Mouse (Mus musculus): Measurements from ENCODE around the gene Gadd45gip1. TPM values are rescaled to one million over a fixed set of nuclear protein-coding genes. Genes with fewer than 3 reads are reported as not detected.
"Not testable (repeated sequence)": the region's sequence is repeated elsewhere in the genome, so short reads cannot be mapped to it uniquely, and the experiment has no call there.

Gadd45gip1 gene
- polyA plus RNA-seq, 1 experiment from 2014 or later: 36.3 TPM

DNA sequence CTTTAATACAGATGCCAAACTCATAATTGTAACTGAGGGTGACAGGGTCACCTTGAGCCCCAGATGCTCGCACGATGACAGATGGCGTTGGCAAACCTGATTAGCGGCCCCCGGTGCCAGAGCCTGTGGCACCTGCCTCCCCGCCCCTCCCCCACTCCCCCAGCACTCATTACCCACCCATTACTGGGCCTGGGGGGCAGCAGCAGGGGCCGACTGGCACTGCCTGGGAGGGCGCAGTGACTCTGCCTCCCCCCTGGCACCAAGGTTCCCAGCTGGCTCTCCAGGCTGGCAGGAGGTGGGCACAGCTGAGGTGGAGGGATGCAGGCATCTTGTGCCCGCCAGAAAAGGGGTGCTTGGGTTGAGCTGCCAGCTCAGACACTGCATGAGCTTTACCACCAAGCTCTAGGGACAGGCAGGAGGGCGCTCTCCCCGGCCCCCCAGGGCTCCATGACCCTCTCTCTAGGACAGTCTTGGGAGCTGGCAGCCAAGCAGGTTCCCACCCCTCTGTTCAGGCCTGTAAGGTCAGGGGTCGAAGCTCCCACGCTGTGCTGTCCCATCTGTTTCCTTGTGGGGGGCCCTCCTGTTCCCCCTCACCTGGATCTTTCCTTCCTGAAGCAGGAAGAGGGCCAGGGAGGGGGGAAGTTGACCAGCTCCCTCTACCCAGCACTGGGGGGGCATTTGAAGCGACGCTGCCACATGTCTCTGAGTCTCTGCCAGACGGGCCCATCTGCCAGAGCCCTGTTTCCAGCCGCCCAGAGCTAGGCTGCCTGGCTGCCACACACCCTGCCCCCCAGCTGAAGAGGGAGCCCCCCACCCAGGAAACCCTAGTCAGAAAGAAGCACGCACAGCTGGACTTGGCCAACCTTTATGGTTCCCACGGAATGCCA, 16.5 kb upstream of the Gadd45gip1 start:
- H3K4me2 ChIP-seq (replicated peaks): peak overlapping the region; percentile 4
- no peak overlapping the region for H3K4me3 ChIP-seq
- no peaks in the 10 kb centered on the region for H3K27me3 ChIP-seq
- H3K4me1 ChIP-seq: peaks cover 41% of the 10 kb centered on the region
- 29% methylated on average over 19 of the region's 19 CpGs for WGBS
- no peak overlapping the region; the same call in 1 of the 2 replicates for H3K9ac ChIP-seq (replicated peaks)
- H3K27ac ChIP-seq (replicated peaks): peak overlapping the region; percentile 97
- ATAC-seq (replicated peaks): peak; percentile 44
- H3K9me3 ChIP-seq: no peaks in the 10 kb centered on the region
- no peaks in the 10 kb centered on the region for H3K36me3 ChIP-seq

- no peaks in the 10 kb centered on the region for H3K36me3 ChIP-seq
- ATAC-seq (replicated peaks): peak; percentile 41
- H3K4me2 ChIP-seq (replicated peaks): peak overlapping the region; percentile 4; the same call in 1 of the 2 replicates
- 11% methylated on average over 9 of the region's 9 CpGs for WGBS
- H3K4me3 ChIP-seq: no peak overlapping the region
- no peaks in the 10 kb centered on the region for H3K27me3 ChIP-seq
- H3K9ac ChIP-seq (replicated peaks): no peak overlapping the region
- peak overlapping the region; percentile 97 for H3K27ac ChIP-seq (replicated peaks)
- no peaks in the 10 kb centered on the region for H3K9me3 ChIP-seq
- H3K4me1 ChIP-seq: peaks cover 36% of the 10 kb centered on the region
Observed at GRCm38 (mm10) chr8:84815547-84815946, 15.8 kb upstream of the Gadd45gip1 start.

GRCm38 (mm10) chr8:84816117-84816516, 15.2 kb upstream of the Gadd45gip1 start:
- Histone ChIP-seq H3K36me3 (no peaks in the 10 kb centered on the region), H3K9me3 (no peaks in the 10 kb centered on the region), H3K9ac (replicated peaks) (no peak overlapping the region), H3K4me1 (peaks cover 32% of the 10 kb centered on the region), H3K4me3 (no peak overlapping the region), H3K4me2 (replicated peaks) (no peak overlapping the region), H3K27me3 (no peaks in the 10 kb centered on the region), H3K27ac (replicated peaks) (peak overlapping the region; percentile 97; the same call in 1 of the 2 replicates)
- 78% methylated on average over 17 of the region's 17 CpGs for WGBS
- no peak for ATAC-seq (replicated peaks)

GRCm38 (mm10) chr8:84822723-84823122, 8.6 kb upstream of the Gadd45gip1 start, which contains the start of gene Dand5:
TSS of gene Dand5 (minus strand) at chr8:84822823.
- H3K27ac ChIP-seq (replicated peaks): no peak within 1 kb of the TSS
- no peaks in the 10 kb centered on the region for H3K9me3 ChIP-seq
- H3K27me3 ChIP-seq: no peaks in the 10 kb centered on the region
- H3K36me3 ChIP-seq: no peaks in the 10 kb centered on the region
- H3K4me1 ChIP-seq: peaks cover 8% of the 10 kb centered on the region
- peak within 1 kb of the TSS; percentile 57 for H3K4me2 ChIP-seq (replicated peaks)
- H3K9ac ChIP-seq (replicated peaks): peak within 1 kb of the TSS; percentile 31; the same call in 1 of the 2 replicates
- WGBS: 37% methylated on average over 3 of the region's 3 CpGs
- ATAC-seq (replicated peaks): no peak
- peak within 1 kb of the TSS; percentile 32 for H3K4me3 ChIP-seq

DNA sequence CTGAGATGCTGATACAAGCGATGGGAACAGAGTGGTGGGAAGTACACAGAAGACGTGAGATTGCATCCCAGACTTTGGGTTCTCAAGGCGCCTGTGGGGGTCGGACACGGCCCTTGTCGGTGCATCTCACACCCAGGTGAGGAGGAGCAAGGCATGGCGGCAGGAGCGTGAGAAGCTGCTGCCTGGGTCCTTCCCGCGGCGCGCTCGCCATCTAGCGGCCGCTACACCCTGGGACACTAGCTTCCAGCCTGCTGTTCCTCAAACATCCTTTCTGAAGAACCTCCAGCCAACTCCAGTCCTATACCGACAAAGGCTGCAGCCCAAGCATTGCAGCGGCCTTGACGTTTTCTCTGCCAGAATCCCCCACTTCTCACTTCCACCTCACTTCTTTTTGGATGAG, 7.7 kb upstream of the Gadd45gip1 start:
- peak; percentile 86 for ATAC-seq (replicated peaks)
- Histone ChIP-seq H3K4me3 (peak overlapping the region; percentile 32), H3K4me1 (peaks cover 8% of the 10 kb centered on the region), H3K27ac (replicated peaks) (no peak overlapping the region), H3K27me3 (no peaks in the 10 kb centered on the region), H3K9me3 (no peaks in the 10 kb centered on the region), H3K36me3 (no peaks in the 10 kb centered on the region), H3K4me2 (replicated peaks) (peak overlapping the region; percentile 57), H3K9ac (replicated peaks) (peak overlapping the region; percentile 31; the same call in 1 of the 2 replicates)
- WGBS: under 1% methylated on average over 18 of the region's 18 CpGs

GRCm38 (mm10) chr8:84825636-84826035, 5.7 kb upstream of the Gadd45gip1 start:
- Histone ChIP-seq H3K9ac (replicated peaks) (no peak overlapping the region), H3K4me3 (no peak overlapping the region), H3K9me3 (no peaks in the 10 kb centered on the region), H3K4me2 (replicated peaks) (no peak overlapping the region), H3K36me3 (no peaks in the 10 kb centered on the region), H3K27me3 (no peaks in the 10 kb centered on the region), H3K4me1 (peaks cover 8% of the 10 kb centered on the region), H3K27ac (replicated peaks) (no peak overlapping the region)
- 78% methylated on average over 4 of the region's 4 CpGs for WGBS
- ATAC-seq (replicated peaks): no peak

- not testable (repeated sequence) for H3K27ac ChIP-seq (replicated peaks); H3K36me3 ChIP-seq; H3K9me3 ChIP-seq; H3K4me2 ChIP-seq (replicated peaks); H3K4me3 ChIP-seq; H3K27me3 ChIP-seq; H3K9ac ChIP-seq (replicated peaks); H3K4me1 ChIP-seq; ATAC-seq (replicated peaks)
- WGBS: 80% methylated on average over 2 of the region's 2 CpGs
Observed at GRCm38 (mm10) chr8:84826518-84826917, 4.8 kb upstream of the Gadd45gip1 start.

DNA sequence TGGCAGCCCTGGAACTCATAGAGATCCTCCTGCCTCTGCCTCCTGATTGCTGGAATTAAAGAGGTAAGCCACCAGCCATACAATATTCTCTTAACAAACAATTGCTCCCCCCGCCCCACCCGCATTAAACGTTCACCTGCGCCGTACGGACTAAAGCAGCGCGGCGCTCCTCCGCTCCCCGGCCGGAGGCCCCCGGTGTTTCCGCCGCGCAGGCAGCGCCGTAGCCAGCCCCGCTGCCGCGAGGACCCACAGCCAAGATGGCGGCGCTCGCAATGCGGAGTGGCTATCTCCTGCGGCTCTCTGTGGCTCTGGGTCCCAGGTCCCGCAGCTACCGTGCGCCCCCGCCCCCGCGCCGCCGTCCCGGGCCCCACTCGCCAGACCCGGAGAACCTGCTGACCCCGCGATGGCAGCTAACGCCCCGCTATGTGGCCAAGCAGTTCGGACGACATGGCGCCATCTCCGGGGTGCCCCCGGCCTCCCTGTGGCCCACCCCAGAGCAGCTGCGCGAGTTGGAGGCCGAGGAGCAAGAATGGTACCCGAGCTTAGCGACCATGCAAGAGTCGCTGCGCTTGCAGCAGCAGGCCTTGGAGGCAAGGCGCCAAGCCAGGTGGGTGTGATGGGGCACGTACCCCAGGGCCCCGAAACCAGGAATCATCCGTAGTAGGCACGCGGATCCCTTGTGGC, 854 bp downstream of the Gadd45gip1 start:
- peak overlapping the region; percentile 57 for H3K4me2 ChIP-seq (replicated peaks)
- H3K27me3 ChIP-seq: no peaks in the 10 kb centered on the region
- 1% methylated on average over 59 of the region's 59 CpGs for WGBS
- H3K36me3 ChIP-seq: peaks cover 26% of the 10 kb centered on the region
- peak overlapping the region; percentile 85 for H3K9ac ChIP-seq (replicated peaks)
- H3K4me3 ChIP-seq: peak overlapping the region; percentile 66
- peak overlapping the region; percentile 94 for H3K27ac ChIP-seq (replicated peaks)
- peaks cover 41% of the 10 kb centered on the region for H3K4me1 ChIP-seq
- no peaks in the 10 kb centered on the region for H3K9me3 ChIP-seq
- peak; percentile 73 for ATAC-seq (replicated peaks)

DNA sequence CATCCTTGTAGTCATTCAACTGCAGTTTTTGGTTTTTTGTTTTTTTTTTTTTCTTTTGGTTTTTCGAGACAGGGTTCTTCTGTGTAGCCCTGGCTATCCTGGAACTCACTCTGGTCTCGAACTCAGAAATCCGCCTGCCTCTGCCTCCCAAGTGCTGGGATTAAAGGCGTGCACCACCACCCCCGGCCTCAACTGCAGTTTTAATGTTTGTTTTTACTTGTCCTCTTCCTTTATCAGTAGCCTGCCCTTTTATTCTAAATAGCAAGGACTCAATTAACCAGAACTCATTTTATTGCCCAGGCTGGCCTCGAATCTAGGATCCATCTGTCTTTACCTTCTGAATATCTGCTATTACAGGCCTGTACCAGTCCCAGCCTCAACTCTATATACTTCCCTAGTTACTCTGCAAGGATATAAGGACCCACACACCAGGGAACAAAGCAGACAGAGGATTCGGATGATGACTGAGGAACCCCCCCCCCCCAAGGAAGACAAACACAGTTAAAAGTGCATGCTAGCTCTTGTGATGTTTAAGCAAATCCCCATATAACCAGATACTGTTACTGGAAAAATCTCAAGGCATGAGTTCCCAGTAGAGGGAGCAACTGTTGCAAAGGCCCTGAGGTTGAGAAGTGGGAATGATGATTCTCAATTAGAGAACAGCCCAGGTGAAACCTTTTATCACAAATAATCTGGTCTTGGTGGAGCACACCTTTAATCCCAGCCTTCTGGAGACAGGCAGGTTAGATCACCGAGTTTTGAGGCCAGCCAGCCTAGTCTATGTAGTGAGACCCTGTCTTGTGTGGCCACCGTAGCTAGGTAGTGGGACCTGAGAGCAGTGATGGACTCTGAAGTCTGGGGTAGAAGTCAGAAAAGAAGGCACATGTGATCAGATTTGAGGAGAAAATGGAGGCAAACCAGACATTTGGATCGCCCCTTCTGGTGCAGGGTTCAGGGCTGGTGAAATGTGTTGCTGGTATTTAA, 1.7 kb downstream of the Gadd45gip1 start:
- WGBS: 65% methylated on average over 10 of the region's 10 CpGs
- ATAC-seq (replicated peaks): no peak
- H3K4me1 ChIP-seq: peaks cover 44% of the 10 kb centered on the region
- H3K9me3 ChIP-seq: no peaks in the 10 kb centered on the region
- H3K36me3 ChIP-seq: peaks cover 35% of the 10 kb centered on the region
- no peaks in the 10 kb centered on the region for H3K27me3 ChIP-seq
- H3K4me2 ChIP-seq (replicated peaks): peak overlapping the region; percentile 57
- H3K4me3 ChIP-seq: peak overlapping the region; percentile 66
- H3K27ac ChIP-seq (replicated peaks): peak overlapping the region; percentile 94
- peak overlapping the region; percentile 85 for H3K9ac ChIP-seq (replicated peaks)

- Histone ChIP-seq H3K4me2 (replicated peaks) (no peak overlapping the region), H3K27me3 (no peaks in the 10 kb centered on the region), H3K9ac (replicated peaks) (no peak overlapping the region), H3K9me3 (no peaks in the 10 kb centered on the region), H3K4me1 (peaks cover 46% of the 10 kb centered on the region), H3K27ac (replicated peaks) (peak overlapping the region; percentile 94), H3K36me3 (peaks cover 41% of the 10 kb centered on the region), H3K4me3 (no peak overlapping the region)
- peak; percentile 62 for ATAC-seq (replicated peaks)
- 65% methylated on average over 19 of the region's 19 CpGs for whole genome bisulfite sequencing
Observed at GRCm38 (mm10) chr8:84834002-84834865, 2.9 kb downstream of the Gadd45gip1 start.

Measured in forebrain, embryonic 15.5 days (tissue).